Mouse (Mus musculus): ENCODE results near the gene Grasp.

- TF ChIP-seq CTCF (conservative IDR thresholded peaks at IDR 0.05 in 1 of 2, IDR thresholded peaks at IDR 0.05 in 1 of 2; ENCODE audit: low read depth in 2 of 2, low read length in 2 of 2), result no peak
- TF ChIP-seq CHD1 (IDR thresholded peaks at IDR 0.05; ENCODE audit: low read depth, low read length), result no peak
- no peak for TF ChIP-seq EP300 (IDR thresholded peaks at IDR 0.05; ENCODE audit: low read length)
- TF ChIP-seq POLR2A (IDR thresholded peaks at IDR 0.05; ENCODE audit: low read depth, low read length), result no peak
Measured at GRCm38 (mm10) chr15:101181106-101181466, 42.9 kb upstream of the Grasp start.
